Comparison of ENCODE assay signal across 10 mouse cellular contexts in genomic region chrX:59172200-59172599, GRCm38 (mm10).
DNase-seq lines count a peak whose midpoint lies in the region; ATAC-seq and TF ChIP-seq lines count a peak whose summit lies in the region.
"Had no signal": no experiment of that assay in that cellular context is flagged by ENCODE, and none has a peak within 500 bp of the region (broad histone marks: within the 10 kb centered on the region; RNA-seq: fewer than 3 reads in every experiment).

No protein-coding gene starts in this region.

- no peaks in the 10 kb centered on the region for H3K27me3 ChIP-seq in intestine, postnatal 0 days (replicated peaks; ENCODE audit: control insufficient read depth, insufficient read depth, low read length)
- no peaks in the 10 kb centered on the region for H3K27me3 ChIP-seq in intestine, embryonic 15.5 days (replicated peaks)
- no peaks in the 10 kb centered on the region for H3K27me3 ChIP-seq in splenic B cell, adult 2 months (ENCODE audit: control insufficient read depth, insufficient read depth, low read length, poor library complexity, severe bottlenecking)

- H3K9ac ChIP-seq in intestine, postnatal 0 days (ENCODE audit: low read depth, low read length): no peak overlapping the region
- H3K9ac ChIP-seq in intestine, embryonic 15.5 days: no peak overlapping the region

- no peaks in the 10 kb centered on the region for H3K36me3 ChIP-seq in intestine, postnatal 0 days (ENCODE audit: control insufficient read depth, insufficient read depth)
- H3K36me3 ChIP-seq in intestine, embryonic 15.5 days: no peaks in the 10 kb centered on the region
- H3K36me3 ChIP-seq in splenic B cell, adult 2 months (ENCODE audit: control insufficient read depth, insufficient read depth, low read length, poor library complexity, severe bottlenecking): no peaks in the 10 kb centered on the region

- no peaks in the 10 kb centered on the region for H3K9me3 ChIP-seq in intestine, postnatal 0 days (ENCODE audit: control insufficient read depth)
- no peaks in the 10 kb centered on the region for H3K9me3 ChIP-seq in intestine, embryonic 15.5 days

- H3K4me2 ChIP-seq in intestine, postnatal 0 days (replicated peaks; ENCODE audit: low read depth): no peak overlapping the region
- H3K4me2 ChIP-seq in intestine, embryonic 15.5 days (replicated peaks): no peak overlapping the region

- DNase-seq in lung, postnatal 36 days: peak; percentile 6
- no peak for DNase-seq in lung, postnatal 25 days (ENCODE audit: low spot score)
- peak; percentile 33 for DNase-seq in brain, adult 2 months (ENCODE audit: low read depth, low spot score)
- DNase-seq in splenic B cell, adult 2 months (ENCODE audit: low read depth, low spot score): peak; percentile 15
- no peak for DNase-seq in urinary bladder, postnatal 4 days (ENCODE audit: low spot score in 2 of 2)
- DNase-seq: gastrocnemius, postnatal 14 days; layer of hippocampus, adult 9-11 months; thymus, postnatal 25 days had no signal

- peak; percentile 67 for TF ChIP-seq CTCF in intestine, postnatal 0 days (IDR thresholded peaks at IDR 0.05; ENCODE audit: low read depth)

- ATAC-seq in intestine, postnatal 0 days: no peak
- ATAC-seq in intestine, embryonic 15.5 days: no peak

- 10% methylated on average over 1 of the region's 1 CpGs for WGBS in intestine, postnatal 0 days
- WGBS in intestine, embryonic 15.5 days: 8% methylated on average over 1 of the region's 1 CpGs

- no peak overlapping the region for H3K27ac ChIP-seq in intestine, postnatal 0 days (ENCODE audit: low read depth, low read length)
- no peak overlapping the region for H3K27ac ChIP-seq in intestine, embryonic 15.5 days

- no peaks in the 10 kb centered on the region for H3K4me1 ChIP-seq in intestine, postnatal 0 days (replicated peaks; ENCODE audit: control insufficient read depth, insufficient read depth, low read length)
- H3K4me1 ChIP-seq in intestine, embryonic 15.5 days (replicated peaks): no peaks in the 10 kb centered on the region

- H3K4me3 ChIP-seq in intestine, postnatal 0 days (ENCODE audit: low read depth, low read length): no peak overlapping the region
- no peak overlapping the region for H3K4me3 ChIP-seq in intestine, embryonic 15.5 days (replicated peaks)

Comparison
In these comparisons a context has a peak if more than half of its experiments do, and no peak if none do; other contexts are left out.
1. DNase-seq: peak in lung, postnatal 36 days (single experiment), brain, adult 2 months (single experiment) and splenic B cell, adult 2 months (single experiment); none in lung, postnatal 25 days (single experiment) and urinary bladder, postnatal 4 days (0 of 2).